Mouse (Mus musculus) C2C12 (cell line): ENCODE results near the gene Nbl1. TPM values are rescaled to one million over a fixed set of nuclear protein-coding genes. Genes with fewer than 3 reads are reported as not detected.

Source experiments
- H3K27me3 ChIP-seq: one replicate; pipeline ENCODE4 v1.6.1; 2011; ENCODE audit not compliant: control insufficient read depth, insufficient read depth, insufficient read length
- H3K36me3 ChIP-seq: one replicate; pipeline ENCODE4 v1.6.1; 2011; ENCODE audit not compliant: control insufficient read depth, insufficient read depth
- H3K4me3 ChIP-seq: one replicate; pipeline ENCODE4 v1.5.1; 2011; ENCODE audit warnings: mild to moderate bottlenecking, control low read depth; ENCODE audit not compliant: poor library complexity, insufficient read depth, severe bottlenecking
- H3K79me2 ChIP-seq: one replicate; pipeline ENCODE4 v1.6.1; 2011; ENCODE audit not compliant: control insufficient read depth, insufficient read depth
- H3K79me3 ChIP-seq: one replicate; pipeline ENCODE4 v1.6.1; 2011; ENCODE audit warnings: low read depth, control low read depth
- H3ac ChIP-seq: one replicate; pipeline ENCODE3; 2011; ENCODE audit warnings: low read depth; ENCODE audit not compliant: control insufficient read depth, insufficient read length
- CEBPB ChIP-seq: IDR thresholded peaks from one replicate; pipeline ENCODE4 v1.6.1; 2011; ENCODE audit warnings: low read depth, mild to moderate bottlenecking, control low read depth, moderate library complexity
- CTCF ChIP-seq: IDR thresholded peaks from one replicate; pipeline ENCODE4 v1.5.1; 2011; ENCODE audit not compliant: control insufficient read depth, insufficient read depth, insufficient read length
- FOSL1 ChIP-seq: IDR thresholded peaks from one replicate; pipeline ENCODE4 v1.8.0; 2011; ENCODE audit warnings: mild to moderate bottlenecking, low read length; ENCODE audit not compliant: poor library complexity, insufficient read depth, severe bottlenecking
- MAX ChIP-seq: IDR thresholded peaks from one replicate; pipeline ENCODE4 v1.6.1; 2011; ENCODE audit warnings: mild to moderate bottlenecking, control low read depth
- MYOD1 ChIP-seq: IDR thresholded peaks from one replicate; pipeline ENCODE4 v1.6.1; 2011; ENCODE audit warnings: low read depth; ENCODE audit not compliant: control insufficient read depth, insufficient read length
- MYOG ChIP-seq: IDR thresholded peaks from one replicate; pipeline ENCODE4 v1.6.1; 2011; ENCODE audit not compliant: control insufficient read depth, insufficient read length; ENCODE audit errors: extremely low read depth
- USF1 ChIP-seq: IDR thresholded peaks from one replicate; pipeline ENCODE4 v1.6.1; 2011; ENCODE audit warnings: low read depth, mild to moderate bottlenecking, control low read depth, moderate library complexity
- polyA plus RNA-seq: library from polyadenylated mRNA; unstranded; fragments of >200 nt; fragmentation: generic; extraction: Trizol; gene quantifications from one replicate; pipeline ENCODE4 v1.2.1, GENCODE M21; 2012; ENCODE audit warnings: missing spikeins

Nbl1 gene
- polyA plus RNA-seq, 1 experiment, result 61.3 TPM

DNA sequence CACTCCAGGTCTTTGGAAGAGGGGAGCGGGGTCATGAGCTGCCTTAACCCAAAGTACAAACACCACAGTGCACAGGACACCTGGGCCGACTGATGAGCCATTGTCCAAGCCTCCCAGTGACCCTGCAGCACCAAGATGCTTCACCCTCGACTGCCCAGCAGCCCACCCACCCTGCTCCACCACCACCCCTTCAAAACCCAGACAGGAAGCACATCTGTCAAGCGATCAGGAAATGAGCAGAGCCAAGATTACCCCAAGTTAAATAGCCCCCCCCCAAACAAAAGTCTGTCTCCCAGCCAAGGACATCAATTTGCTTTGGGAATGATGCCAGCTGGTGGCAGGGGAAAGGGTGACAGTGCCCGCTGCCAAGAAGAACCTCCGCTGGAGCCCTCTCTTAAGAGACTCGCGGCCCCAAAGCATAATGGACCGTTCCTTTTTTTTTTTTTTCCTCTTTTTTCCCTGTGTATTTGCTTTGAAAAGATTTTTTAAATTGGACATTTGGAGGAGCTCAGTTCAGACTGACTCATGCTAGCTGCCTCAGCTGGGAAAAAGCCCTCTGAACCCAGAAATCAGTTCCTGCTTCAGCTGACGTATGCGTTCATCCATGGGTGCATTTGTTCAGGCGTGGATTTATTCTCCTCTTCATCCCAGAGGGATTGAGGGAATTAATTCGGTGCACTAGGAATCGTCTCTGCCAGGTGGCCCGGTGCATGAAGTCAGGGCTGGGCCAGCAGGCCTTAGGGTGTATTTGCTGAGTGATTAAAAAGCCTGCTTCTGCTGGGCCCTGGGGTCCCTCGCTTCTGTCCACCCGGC is 54.8 kb downstream of the Nbl1 start:
- Histone ChIP-seq H3K79me3 (no peaks in the 10 kb centered on the region), H3K36me3 (no peaks in the 10 kb centered on the region), H3K4me3 (no peak overlapping the region), H3ac (no peak overlapping the region), H3K27me3 (peaks cover 30% of the 10 kb centered on the region), H3K79me2 (no peaks in the 10 kb centered on the region)
- TF ChIP-seq CEBPB (no peak), MYOD1 (no peak), USF1 (no peak), CTCF (no peak), MAX (no peak), FOSL1 (no peak), MYOG (no peak)

DNA sequence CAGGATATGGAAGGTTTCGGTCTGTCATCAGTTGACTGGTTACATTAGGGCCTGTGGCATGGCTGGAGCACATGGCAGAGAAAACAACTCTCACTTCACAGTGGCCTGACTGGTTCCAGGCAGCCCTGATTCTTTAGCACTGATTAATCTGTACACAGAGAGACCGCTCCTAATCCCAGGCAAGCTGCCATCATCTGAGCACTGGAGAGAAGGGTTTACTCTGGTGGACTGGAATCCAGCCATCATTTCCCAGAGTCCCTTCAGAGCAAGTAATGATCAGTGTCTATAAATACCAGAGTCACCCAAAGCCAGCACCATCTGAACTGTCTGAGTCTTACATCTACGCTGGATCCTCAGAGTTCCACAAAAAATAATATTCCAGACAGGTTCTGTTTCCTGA is 57.0 kb downstream of the Nbl1 start:
- no peaks in the 10 kb centered on the region for H3K79me2 ChIP-seq
- H3K36me3 ChIP-seq, result no peaks in the 10 kb centered on the region
- peaks cover 44% of the 10 kb centered on the region for H3K27me3 ChIP-seq
- no peak overlapping the region for H3K4me3 ChIP-seq
- H3ac ChIP-seq, result no peak overlapping the region
- TF ChIP-seq MYOD1, result no peak
- TF ChIP-seq MAX, result no peak
- TF ChIP-seq FOSL1, result no peak
- TF ChIP-seq CTCF, result no peak
- TF ChIP-seq MYOG, result no peak
- no peak for TF ChIP-seq USF1
- no peak for TF ChIP-seq CEBPB
- H3K79me3 ChIP-seq, result no peaks in the 10 kb centered on the region

DNA sequence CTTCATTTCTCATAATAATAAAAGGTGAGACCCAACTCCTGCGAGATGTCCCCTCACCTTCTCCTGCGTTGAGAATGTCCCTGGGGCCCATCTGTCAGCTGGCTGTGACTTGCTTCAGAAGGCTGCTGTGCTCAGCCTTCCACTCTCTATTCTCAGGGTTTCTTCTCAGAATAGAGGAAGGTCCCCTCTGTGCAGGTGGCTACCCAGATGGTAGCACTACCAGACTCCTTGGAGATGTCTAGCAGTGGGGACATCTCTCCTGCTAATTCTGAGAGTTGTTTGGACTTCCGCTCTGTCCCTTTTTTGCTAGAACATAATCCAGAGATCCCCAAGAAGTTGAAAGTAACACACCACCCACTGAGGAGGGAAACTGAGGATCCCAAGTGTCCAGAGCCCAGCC is 57.9 kb downstream of the Nbl1 start:
- TF ChIP-seq USF1, result no peak
- Histone ChIP-seq H3K4me3 (no peak overlapping the region), H3K79me3 (no peaks in the 10 kb centered on the region), H3K79me2 (no peaks in the 10 kb centered on the region), H3K27me3 (peaks cover 48% of the 10 kb centered on the region), H3ac (no peak overlapping the region), H3K36me3 (no peaks in the 10 kb centered on the region)

DNA sequence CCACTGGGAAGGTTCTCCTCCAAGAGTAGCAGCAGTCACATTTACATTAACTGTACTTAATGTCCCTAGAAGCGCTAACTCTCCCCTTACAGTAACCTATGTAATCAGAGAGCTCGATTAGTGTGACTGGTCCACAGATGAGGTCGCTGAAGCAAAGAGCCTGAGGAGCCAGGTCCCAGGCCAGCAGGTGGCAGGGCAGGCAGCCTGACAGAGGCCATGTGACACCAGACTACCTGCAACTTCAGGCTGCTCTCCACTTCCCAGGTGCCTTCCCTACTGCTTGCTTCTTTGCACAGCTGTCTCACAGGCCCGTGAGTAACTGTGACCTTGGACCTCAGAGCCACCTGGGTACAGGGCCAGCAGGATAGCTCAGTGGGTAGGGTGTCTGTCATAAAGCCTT is 58.3 kb downstream of the Nbl1 start:
- Histone ChIP-seq H3K36me3 (no peaks in the 10 kb centered on the region), H3K4me3 (no peak overlapping the region)

DNA sequence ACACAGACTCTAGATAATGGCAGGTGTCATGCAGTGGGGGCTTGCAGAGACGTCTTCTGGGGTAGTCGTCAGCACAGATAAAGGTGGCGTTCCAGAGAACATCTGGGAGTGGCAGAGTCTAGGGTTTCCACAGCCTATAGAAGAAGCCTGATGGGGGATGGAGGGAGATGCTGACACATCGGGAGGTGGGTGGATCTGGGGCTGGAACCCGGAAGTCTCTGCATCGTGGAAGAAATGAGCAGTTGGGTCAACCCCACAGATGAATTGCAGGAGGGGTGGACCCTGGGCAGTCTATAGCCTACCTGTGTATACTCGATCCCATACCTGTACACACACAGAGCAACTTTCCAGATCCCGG is 58.8 kb downstream of the Nbl1 start:
- no peak overlapping the region for H3K4me3 ChIP-seq
- H3ac ChIP-seq, result no peak overlapping the region
- no peak for TF ChIP-seq USF1
- no peak for TF ChIP-seq MAX
- H3K79me3 ChIP-seq, result no peaks in the 10 kb centered on the region
- no peaks in the 10 kb centered on the region for H3K36me3 ChIP-seq
- H3K79me2 ChIP-seq, result no peaks in the 10 kb centered on the region
- H3K27me3 ChIP-seq, result peaks cover 48% of the 10 kb centered on the region

More for the DNA sequence above, 58.3 kb downstream of the Nbl1 start:
- Histone ChIP-seq H3K79me2 (no peaks in the 10 kb centered on the region), H3K27me3 (peaks cover 50% of the 10 kb centered on the region), H3ac (no peak overlapping the region), H3K79me3 (no peaks in the 10 kb centered on the region)
- TF ChIP-seq USF1 (no peak), CEBPB (no peak)

DNA sequence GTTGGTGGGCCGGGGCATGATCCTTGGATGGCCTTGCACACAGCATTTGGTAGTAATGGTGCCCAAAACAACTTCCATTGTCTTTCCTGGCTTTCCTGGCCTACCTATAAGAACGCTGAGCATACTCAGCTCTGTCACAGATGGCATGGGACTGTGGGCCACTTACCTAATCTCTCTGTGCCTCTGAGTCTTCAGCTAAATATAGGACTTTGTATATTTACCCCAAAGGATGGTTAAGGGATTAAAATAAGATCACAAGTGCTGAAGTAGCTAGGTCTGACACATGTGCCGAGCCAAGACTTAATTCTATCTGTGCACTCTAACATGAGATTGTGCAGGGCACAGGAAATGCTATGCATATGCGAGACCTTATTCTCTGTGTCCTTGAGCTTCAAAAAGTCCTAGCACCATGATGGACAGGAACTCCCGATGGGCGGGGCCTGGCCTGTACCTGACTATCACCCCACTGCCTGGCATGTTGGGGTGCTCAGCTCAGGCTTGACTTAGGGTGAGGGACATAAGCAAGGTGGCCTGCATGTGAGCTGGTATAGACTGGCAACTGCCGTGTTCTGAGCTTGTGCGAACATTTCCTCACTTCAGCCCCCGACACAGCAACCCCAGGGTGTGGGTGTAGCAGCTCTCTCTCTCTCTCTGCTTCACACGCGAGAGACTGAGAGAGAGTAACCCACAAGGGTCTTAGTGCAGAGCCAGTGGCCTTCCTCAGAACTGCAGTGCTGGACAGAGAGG is 59.4 kb downstream of the Nbl1 start:
- Histone ChIP-seq H3K79me3 (no peaks in the 10 kb centered on the region), H3K36me3 (no peaks in the 10 kb centered on the region), H3ac (no peak overlapping the region), H3K4me3 (no peak overlapping the region), H3K79me2 (no peaks in the 10 kb centered on the region), H3K27me3 (peaks cover 42% of the 10 kb centered on the region)
- TF ChIP-seq FOSL1 (no peak), CTCF (no peak), USF1 (no peak), MYOG (no peak), MAX (no peak), CEBPB (no peak), MYOD1 (no peak)
